Mouse (Mus musculus) G1E-ER4 (cell line): Measurements from ENCODE around the gene Arl3. TPM values are rescaled to one million over a fixed set of nuclear protein-coding genes. Genes with fewer than 3 reads are reported as not detected.

Experiments used
- GATA1 ChIP-seq: IDR thresholded peaks from one replicate; pipeline ENCODE4 v1.8.0; 2012; ENCODE audit warnings: low read length, inconsistent platforms
- polyA plus RNA-seq: library from polyadenylated mRNA; stranded (reverse); fragments of >175 nt; gene quantifications from 2 replicates; pipeline ENCODE4 v1.2.3, GENCODE M21; 2012

Gene Arl3
- polyA plus RNA-seq, 1 experiment = 12.1 TPM

DNA sequence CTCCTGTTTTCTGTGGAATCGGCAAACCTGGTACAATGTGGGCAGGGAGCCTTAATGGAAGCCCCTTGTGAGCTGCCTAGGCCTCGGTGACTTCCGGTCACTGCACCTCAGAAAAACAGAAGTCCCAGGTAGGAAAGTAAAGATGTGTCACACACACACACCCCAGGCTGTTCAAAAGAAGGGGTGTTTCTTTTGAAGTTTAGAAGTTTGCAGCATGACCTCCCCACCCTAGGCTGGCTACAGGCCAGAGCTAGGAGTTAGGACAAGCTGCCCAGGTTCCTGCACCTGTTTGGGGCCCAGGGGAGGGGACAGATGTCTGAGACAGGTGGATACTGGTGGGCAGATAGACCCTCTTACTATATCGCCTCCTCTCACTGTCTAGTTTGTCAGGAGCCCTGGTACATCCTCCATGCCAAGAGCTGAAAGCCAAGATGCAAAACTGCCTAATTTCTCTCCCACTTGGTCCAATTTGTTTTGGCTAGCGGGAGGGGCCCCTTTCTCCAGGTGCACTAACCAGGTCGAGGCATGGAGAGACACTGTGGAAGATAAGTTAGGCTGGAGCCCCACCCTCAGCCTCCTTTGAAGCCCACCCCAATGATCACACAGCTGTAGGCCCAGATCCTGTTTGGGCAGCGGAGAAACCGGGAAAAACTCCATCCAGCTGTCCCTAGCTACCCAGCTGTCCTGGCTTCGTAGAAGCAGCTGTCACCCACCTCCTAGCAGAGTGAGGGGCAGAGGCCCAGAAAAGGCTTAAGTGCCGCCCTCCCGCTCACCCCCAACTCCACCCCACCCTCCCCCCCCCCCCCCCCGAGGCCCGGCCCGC lies 55.3 kb downstream of the Arl3 start:
- TF ChIP-seq GATA1 = no peak

GRCm38 (mm10) chr19:46516667-46517528 lies 56.1 kb downstream of the Arl3 start:
- TF ChIP-seq GATA1 = no peak

DNA sequence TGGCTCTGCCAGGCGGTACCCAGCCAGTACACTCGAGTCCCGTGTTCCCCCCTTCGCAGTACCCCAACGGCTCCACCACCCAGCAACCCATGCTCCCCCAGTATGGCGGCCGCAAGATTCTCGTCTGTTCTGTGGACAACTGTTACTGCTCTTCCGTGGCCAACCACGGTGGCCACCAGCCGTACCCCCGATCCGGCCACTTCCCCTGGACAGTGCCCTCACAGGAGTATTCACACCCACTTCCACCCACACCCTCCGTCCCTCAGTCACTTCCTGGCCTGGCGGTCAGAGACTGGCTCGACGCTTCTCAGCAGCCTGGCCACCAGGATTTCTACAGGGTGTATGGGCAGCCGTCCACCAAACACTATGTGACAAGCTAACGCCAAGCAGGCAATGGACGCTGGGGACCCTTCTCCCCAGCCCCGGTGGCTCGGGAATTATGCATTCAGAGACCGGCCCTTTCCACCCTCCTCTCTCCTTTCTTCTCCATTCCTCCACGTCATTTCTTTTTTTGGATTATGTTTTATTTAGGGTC lies 57.6 kb downstream of the Arl3 start:
- no peak for TF ChIP-seq GATA1

- TF ChIP-seq GATA1 = no peak
Observed at GRCm38 (mm10) chr19:46514387-46514786, 58.6 kb downstream of the Arl3 start.

DNA sequence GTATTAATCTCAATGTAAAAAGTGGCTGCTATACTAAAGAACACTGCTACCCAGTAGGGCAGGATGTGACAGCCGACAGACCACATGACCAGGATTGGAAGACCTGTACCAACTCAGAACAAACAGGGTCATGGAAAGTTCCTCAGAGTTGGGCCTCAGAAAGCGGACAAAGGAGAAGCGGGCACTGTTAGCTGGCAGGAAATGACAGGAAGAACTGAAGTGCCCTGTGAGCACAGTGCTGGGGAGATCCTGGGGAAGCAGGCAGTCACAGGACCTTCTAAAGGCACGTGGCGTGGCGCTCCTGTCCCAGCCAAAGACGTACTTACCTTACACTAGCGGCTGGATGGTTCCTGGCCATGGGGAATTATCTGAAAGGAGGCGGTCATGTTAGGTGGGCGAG lies 61.7 kb downstream of the Arl3 start:
- TF ChIP-seq GATA1 = no peak

- no peak for TF ChIP-seq GATA1
Observed at GRCm38 (mm10) chr19:46510824-46511223, 62.2 kb downstream of the Arl3 start.

GRCm38 (mm10) chr19:46510401-46510800 lies 62.6 kb downstream of the Arl3 start:
- no peak for TF ChIP-seq GATA1

- no peak for TF ChIP-seq GATA1
Observed at GRCm38 (mm10) chr19:46509736-46510135, 63.3 kb downstream of the Arl3 start.

- TF ChIP-seq GATA1 = no peak
Observed at GRCm38 (mm10) chr19:46509202-46509601, 63.8 kb downstream of the Arl3 start.

DNA sequence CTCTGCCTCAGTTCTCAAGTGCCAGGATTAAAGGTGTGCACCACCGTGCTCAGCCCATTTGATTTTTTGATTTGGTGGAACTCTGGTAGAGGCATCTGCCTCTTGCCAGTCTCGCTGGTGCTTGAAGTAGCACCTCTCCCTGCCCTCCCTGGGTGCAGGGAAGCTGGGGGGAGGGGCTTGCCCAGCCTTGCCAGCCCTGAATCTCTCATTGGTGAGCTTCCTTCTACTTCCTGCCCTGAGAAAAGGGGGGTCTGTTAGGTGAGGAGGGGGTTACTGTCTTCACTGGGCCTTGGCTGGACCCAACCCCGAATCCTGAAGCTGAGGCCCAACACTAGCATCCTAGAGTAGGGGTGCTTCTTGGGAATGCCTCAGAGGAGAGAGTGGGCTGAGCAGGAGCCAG lies 64.3 kb downstream of the Arl3 start:
- TF ChIP-seq GATA1 = no peak

GRCm38 (mm10) chr19:46507806-46508205 lies 65.2 kb downstream of the Arl3 start:
- no peak for TF ChIP-seq GATA1

DNA sequence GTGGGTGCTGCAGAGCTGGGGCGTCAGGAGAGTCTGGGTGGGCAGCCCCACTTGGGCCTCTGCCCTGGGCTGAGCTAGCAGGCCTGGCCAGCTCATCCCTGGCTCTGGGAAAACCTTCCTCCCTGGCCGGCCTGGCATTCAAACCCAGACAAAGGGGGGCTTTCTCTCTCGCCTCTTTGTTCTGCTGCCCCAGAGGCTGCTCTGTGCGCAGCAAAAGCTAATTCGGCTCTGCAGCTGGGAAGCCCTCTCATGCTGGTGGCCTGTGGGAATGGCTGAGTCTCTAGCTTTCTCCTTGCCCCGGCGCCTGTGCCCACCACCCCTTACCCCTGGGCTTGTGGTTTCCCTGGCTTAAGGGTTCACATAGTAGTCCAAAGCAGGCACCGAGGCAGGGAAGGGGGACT lies 65.8 kb downstream of the Arl3 start:
- no peak for TF ChIP-seq GATA1

- TF ChIP-seq GATA1 = no peak
Observed at GRCm38 (mm10) chr19:46506372-46506717, 66.7 kb downstream of the Arl3 start.

DNA sequence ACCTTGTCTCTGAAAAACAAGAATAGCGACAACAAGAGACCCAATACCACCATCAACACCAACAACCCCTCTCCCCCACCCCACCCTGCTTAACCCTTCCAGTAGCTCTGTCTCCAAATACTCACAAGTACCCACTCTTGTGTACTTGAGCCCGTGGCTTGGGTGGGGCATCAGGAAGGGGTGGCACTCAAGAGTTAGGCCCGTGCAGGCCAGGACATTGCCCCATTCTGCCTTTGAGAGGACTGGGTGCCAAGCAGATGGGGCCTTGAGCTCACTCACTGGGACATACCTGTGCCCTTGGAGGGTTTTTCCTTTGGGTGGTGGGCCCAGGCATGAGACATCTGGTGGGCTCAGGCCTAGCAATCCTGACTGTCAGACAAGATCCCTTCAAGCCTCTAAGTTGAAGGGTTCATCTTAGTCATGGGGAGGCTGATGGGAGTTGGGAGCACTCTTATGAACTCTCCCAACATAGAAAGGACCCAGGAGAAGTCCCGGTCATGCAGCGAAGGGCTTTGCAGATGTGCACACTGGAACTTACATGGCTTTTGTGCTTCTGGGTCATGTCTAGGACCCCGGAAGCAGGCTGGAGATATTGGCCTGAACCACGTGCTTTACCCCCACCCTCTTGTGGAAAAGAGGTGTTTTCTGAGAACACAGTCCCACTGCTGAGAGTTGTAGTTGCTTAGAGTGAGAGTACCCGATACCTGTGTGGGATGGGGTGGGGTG lies 67.2 kb downstream of the Arl3 start:
- TF ChIP-seq GATA1 = no peak

- no peak for TF ChIP-seq GATA1
Observed at GRCm38 (mm10) chr19:46504822-46505417, 68.1 kb downstream of the Arl3 start.
